Mouse (Mus musculus) liver, embryonic 11.5 days (tissue): ENCODE measurements around the gene Hk1. TPM values are rescaled to one million over a fixed set of nuclear protein-coding genes. Genes with fewer than 3 reads are reported as not detected.

ENCODE experiments used
- ATAC-seq: fragments of 200-750 bp; cut with Nextera tagmentation; replicated peaks from 2 replicates; pipeline ENCODE4 v1.8.0; 2017; ENCODE audit warnings: moderate number of reproducible peaks, mild to moderate bottlenecking, moderate TSS enrichment, moderate library complexity; ENCODE audit not compliant: low FRiP score
- DNase-seq: peaks from one replicate; pipeline ENCODE4 v3.0.0-alpha.2; 2017; ENCODE audit warnings: low spot score
- H3K27ac ChIP-seq: fragments of 300-500 bp; sonication (generic); 2 replicates; pipeline ENCODE4 v1.5.1; 2014; ENCODE audit warnings: mild to moderate bottlenecking, low read depth, low read length, control low read depth
- H3K27me3 ChIP-seq: fragments of 300-500 bp; sonication (generic); replicated peaks from 2 replicates; pipeline ENCODE4 v1.6.1; 2014; ENCODE audit warnings: low read length, mixed read lengths; ENCODE audit not compliant: control insufficient read depth, insufficient read depth
- H3K36me3 ChIP-seq: fragments of 300-500 bp; sonication (generic); 2 replicates; pipeline ENCODE4 v1.6.1; 2014; ENCODE audit warnings: mild to moderate bottlenecking, low read length, moderate library complexity, mixed read lengths; ENCODE audit not compliant: control insufficient read depth, insufficient read depth
- H3K4me1 ChIP-seq: fragments of 300-500 bp; sonication (generic); replicated peaks from 2 replicates; pipeline ENCODE4 v1.6.1; 2014; ENCODE audit warnings: low read length, mixed read lengths; ENCODE audit not compliant: control insufficient read depth, insufficient read depth
- H3K4me2 ChIP-seq: fragments of 300-500 bp; sonication (generic); 2 replicates; pipeline ENCODE4 v1.6.1; 2014; ENCODE audit warnings: mild to moderate bottlenecking, control low read depth, moderate library complexity
- H3K4me3 ChIP-seq: fragments of 300-500 bp; sonication (generic); 2 replicates; pipeline ENCODE4 v1.5.1; 2014; ENCODE audit warnings: low read depth, low read length, control low read depth
- H3K9ac ChIP-seq: fragments of 300-500 bp; sonication (generic); 2 replicates; pipeline ENCODE4 v1.6.1; 2014; ENCODE audit warnings: low read depth, low read length, control low read depth
- H3K9me3 ChIP-seq: fragments of 300-500 bp; sonication (generic); 2 replicates; pipeline ENCODE4 v1.6.1; 2016; ENCODE audit warnings: low read length, inconsistent platforms, mixed read lengths; ENCODE audit not compliant: control insufficient read depth
- WGBS: fragments of 180-500 bp; shearing (Covaris S2); extraction: QIAGEN DNeasy Blood & Tissue Kit; methylation state at CpG from one replicate; pipeline ENCODE4 v1.1.7; 2014; 5-methylcytosine and 5-hydroxymethylcytosine counted together
- polyA plus RNA-seq: library from polyadenylated mRNA; unstranded; fragments of >200 nt; fragmentation: Nextera tagmentation; extraction: Ambion mirVana; gene quantifications from 2 replicates; pipeline ENCODE4 v1.2.1, GENCODE M21; 2014

Gene Hk1
- polyA plus RNA-seq, 1 experiment from 2014 or later: 123 TPM

- H3K27ac ChIP-seq: no peak overlapping the region
- ATAC-seq: peak; percentile 71
- peaks cover 3% of the 10 kb centered on the region; the same call in 1 of the 2 replicates for H3K4me1 ChIP-seq
- 63% methylated on average over 9 of the region's 9 CpGs for WGBS
- no peaks in the 10 kb centered on the region for H3K27me3 ChIP-seq
- no peak overlapping the region for H3K9ac ChIP-seq
- H3K4me2 ChIP-seq: no peak overlapping the region
- H3K9me3 ChIP-seq: no peaks in the 10 kb centered on the region
- no peak overlapping the region for H3K4me3 ChIP-seq
- DNase-seq: no peak
- peaks cover 61% of the 10 kb centered on the region for H3K36me3 ChIP-seq
These were observed 96.9 kb downstream of the Hk1 start for GRCm38 (mm10) chr10:62282782-62283181.

GRCm38 (mm10) chr10:62279671-62280070 lies 100.0 kb downstream of the Hk1 start:
- Histone ChIP-seq H3K9ac (no peak overlapping the region), H3K4me2 (no peak overlapping the region), H3K4me3 (no peak overlapping the region), H3K4me1 (peaks cover 3% of the 10 kb centered on the region; the same call in 1 of the 2 replicates), H3K9me3 (no peaks in the 10 kb centered on the region), H3K27me3 (no peaks in the 10 kb centered on the region), H3K27ac (no peak overlapping the region), H3K36me3 (peaks cover 49% of the 10 kb centered on the region)
- ATAC-seq (no peak), DNase-seq (no peak)
- 87% methylated on average over 4 of the region's 4 CpGs for WGBS

GRCm38 (mm10) chr10:62279066-62279465 lies 100.6 kb downstream of the Hk1 start:
- Histone ChIP-seq H3K4me3 (no peak overlapping the region), H3K27me3 (no peaks in the 10 kb centered on the region), H3K4me2 (no peak overlapping the region), H3K27ac (no peak overlapping the region), H3K9me3 (no peaks in the 10 kb centered on the region), H3K36me3 (peaks cover 55% of the 10 kb centered on the region), H3K9ac (no peak overlapping the region), H3K4me1 (peaks cover 3% of the 10 kb centered on the region; the same call in 1 of the 2 replicates)
- WGBS: 73% methylated on average over 3 of the region's 3 CpGs
- no peak for DNase-seq
- no peak for ATAC-seq

GRCm38 (mm10) chr10:62277499-62278293 lies 102.0 kb downstream of the Hk1 start:
- H3K9me3 ChIP-seq: no peaks in the 10 kb centered on the region
- H3K4me2 ChIP-seq: no peak overlapping the region
- H3K4me3 ChIP-seq: no peak overlapping the region
- WGBS: 95% methylated on average over 18 of the region's 19 CpGs
- no peaks in the 10 kb centered on the region for H3K4me1 ChIP-seq
- no peak for ATAC-seq
- H3K36me3 ChIP-seq: peaks cover 53% of the 10 kb centered on the region
- no peak overlapping the region for H3K9ac ChIP-seq
- no peak for DNase-seq
- no peak overlapping the region for H3K27ac ChIP-seq
- H3K27me3 ChIP-seq: no peaks in the 10 kb centered on the region

GRCm38 (mm10) chr10:62275235-62275634 lies 104.5 kb downstream of the Hk1 start:
- no peak for ATAC-seq
- 36% methylated on average over 4 of the region's 4 CpGs for WGBS

GRCm38 (mm10) chr10:62269278-62269677 lies 110.4 kb downstream of the Hk1 start:
- peak; percentile 65 for ATAC-seq
- H3K4me2 ChIP-seq: no peak overlapping the region
- no peak overlapping the region for H3K9ac ChIP-seq
- peaks cover 25% of the 10 kb centered on the region for H3K36me3 ChIP-seq
- no peak for DNase-seq
- H3K4me1 ChIP-seq: peaks cover 10% of the 10 kb centered on the region; the same call in 1 of the 2 replicates
- no peak overlapping the region for H3K27ac ChIP-seq
- 61% methylated on average over 16 of the region's 16 CpGs for WGBS
- H3K9me3 ChIP-seq: no peaks in the 10 kb centered on the region
- H3K27me3 ChIP-seq: no peaks in the 10 kb centered on the region; the same call in 1 of the 2 replicates
- no peak overlapping the region for H3K4me3 ChIP-seq

More at GRCm38 (mm10) chr10:62275235-62275634, 104.5 kb downstream of the Hk1 start:
- peaks cover 40% of the 10 kb centered on the region for H3K36me3 ChIP-seq
- no peaks in the 10 kb centered on the region for H3K4me1 ChIP-seq
- peak; percentile 71 for DNase-seq
- no peaks in the 10 kb centered on the region for H3K27me3 ChIP-seq
- no peak overlapping the region for H3K27ac ChIP-seq
- no peak overlapping the region for H3K4me2 ChIP-seq
- H3K4me3 ChIP-seq: no peak overlapping the region
- H3K9ac ChIP-seq: no peak overlapping the region
- no peaks in the 10 kb centered on the region for H3K9me3 ChIP-seq

- Histone ChIP-seq H3K27ac (no peak overlapping the region), H3K4me1 (peaks cover 5% of the 10 kb centered on the region)
- 40% methylated on average over 2 of the region's 2 CpGs for WGBS
These were observed 115.4 kb downstream of the Hk1 start for GRCm38 (mm10) chr10:62264299-62264698.

GRCm38 (mm10) chr10:62261115-62261886 lies 118.4 kb downstream of the Hk1 start:
- 16% methylated on average over 18 of the region's 18 CpGs for WGBS
- ATAC-seq (peak; percentile 88), DNase-seq (peak; percentile 85)
- Histone ChIP-seq H3K4me2 (peak overlapping the region; percentile 31), H3K9ac (no peak overlapping the region), H3K9me3 (no peaks in the 10 kb centered on the region), H3K4me3 (no peak overlapping the region), H3K27ac (no peak overlapping the region), H3K36me3 (no peaks in the 10 kb centered on the region), H3K27me3 (no peaks in the 10 kb centered on the region; the same call in 1 of the 2 replicates), H3K4me1 (peaks cover 4% of the 10 kb centered on the region; the same call in 1 of the 2 replicates)

More at GRCm38 (mm10) chr10:62264299-62264698, 115.4 kb downstream of the Hk1 start:
- Histone ChIP-seq H3K4me2 (no peak overlapping the region), H3K27me3 (no peaks in the 10 kb centered on the region; the same call in 1 of the 2 replicates), H3K36me3 (peaks cover 3% of the 10 kb centered on the region), H3K4me3 (no peak overlapping the region), H3K9ac (no peak overlapping the region), H3K9me3 (no peaks in the 10 kb centered on the region)
- DNase-seq: no peak
- ATAC-seq: no peak
